Mouse (Mus musculus) 416B (cell line): ENCODE measurements around the gene Dok7.

Experiments
- DNase-seq: peaks from one replicate; pipeline ENCODE4 v3.0.0; 2011; ENCODE audit warnings: low read depth

The Dok7 gene

GRCm38 (mm10) chr5:35056604-35057432 lies at the start of gene Dok7:
TSS of gene Dok7 (plus strand) at chr5:35056766.
- DNase-seq, result no peak

- DNase-seq, result no peak
These were observed 47.4 kb upstream of the Dok7 start for GRCm38 (mm10) chr5:35009163-35009562.

GRCm38 (mm10) chr5:35010656-35011055 lies 45.9 kb upstream of the Dok7 start:
- DNase-seq, result no peak

GRCm38 (mm10) chr5:35011156-35011923 lies 45.2 kb upstream of the Dok7 start:
- DNase-seq, result no peak

GRCm38 (mm10) chr5:35014036-35014435 lies 42.5 kb upstream of the Dok7 start:
- DNase-seq, result no peak

GRCm38 (mm10) chr5:35019673-35020300 lies 36.8 kb upstream of the Dok7 start:
- DNase-seq, result no peak

- DNase-seq, result no peak
These were observed 35.9 kb upstream of the Dok7 start for GRCm38 (mm10) chr5:35020410-35021241.

GRCm38 (mm10) chr5:35024975-35025374 lies 31.6 kb upstream of the Dok7 start:
- DNase-seq, result peak; percentile 46

- no peak for DNase-seq
These were observed 27.3 kb upstream of the Dok7 start for GRCm38 (mm10) chr5:35029303-35029702.

- no peak for DNase-seq
These were observed 26.8 kb upstream of the Dok7 start for GRCm38 (mm10) chr5:35029755-35030154.

GRCm38 (mm10) chr5:35033068-35033467 lies 23.5 kb upstream of the Dok7 start:
- peak; percentile 50 for DNase-seq

- DNase-seq, result no peak
These were observed 22.9 kb upstream of the Dok7 start for GRCm38 (mm10) chr5:35033619-35034018.

GRCm38 (mm10) chr5:35035141-35035540 lies 21.4 kb upstream of the Dok7 start:
- DNase-seq, result peak; percentile 77

- DNase-seq, result peak; percentile 95
These were observed 20.8 kb upstream of the Dok7 start for GRCm38 (mm10) chr5:35035795-35036194.

- DNase-seq, result peak; percentile 72
These were observed 19.1 kb upstream of the Dok7 start for GRCm38 (mm10) chr5:35037438-35037837.

GRCm38 (mm10) chr5:35041268-35041829 lies 15.2 kb upstream of the Dok7 start, which contains the start of gene Hgfac:
TSS of gene Hgfac (plus strand) at chr5:35041509.
- peak; percentile 53 for DNase-seq

GRCm38 (mm10) chr5:35042431-35043109 lies 14.0 kb upstream of the Dok7 start:
- DNase-seq, result peak; percentile 34

GRCm38 (mm10) chr5:35043110-35043451 lies 13.5 kb upstream of the Dok7 start:
- peak; percentile 90 for DNase-seq

GRCm38 (mm10) chr5:35050541-35050940 lies 6.0 kb upstream of the Dok7 start:
- peak; percentile 26 for DNase-seq

GRCm38 (mm10) chr5:35054628-35055027 lies 1.9 kb upstream of the Dok7 start:
- DNase-seq, result peak; percentile 65

GRCm38 (mm10) chr5:35055076-35055475 lies 1.5 kb upstream of the Dok7 start:
- DNase-seq, result no peak
